Mouse (Mus musculus) spleen, postnatal 4 days (tissue): ENCODE results near the gene Rhbdl2.

Source experiments
- DNase-seq, 2 experiments: peaks; one replicate each; pipeline ENCODE4 v3.0.0; 2022; ENCODE audit warnings: low spot score in 2 of 2

The Rhbdl2 gene

GRCm38 (mm10) chr4:123814030-123814501 is 26.4 kb downstream of the Rhbdl2 start:
- no peak for DNase-seq

- no peak for DNase-seq
These were observed 31.5 kb downstream of the Rhbdl2 start for GRCm38 (mm10) chr4:123819093-123819610.

GRCm38 (mm10) chr4:123842126-123842525 is 54.5 kb downstream of the Rhbdl2 start:
- no peak for DNase-seq

GRCm38 (mm10) chr4:123856888-123857287 is 69.2 kb downstream of the Rhbdl2 start:
- peak in 1 of 2 experiments; percentile 3 for DNase-seq

GRCm38 (mm10) chr4:123858090-123858489 is 70.4 kb downstream of the Rhbdl2 start:
- DNase-seq, result peak in 1 of 2 experiments; percentile 41

- DNase-seq, result peak in 1 of 2 experiments; percentile 49
These were observed 71.7 kb downstream of the Rhbdl2 start, which contains the start of gene 4933427I04Rik for GRCm38 (mm10) chr4:123859379-123859778. TSS of gene 4933427I04Rik (plus strand) at chr4:123859679.

- DNase-seq, result peak in 1 of 2 experiments; percentile 45
These were observed 72.1 kb downstream of the Rhbdl2 start for GRCm38 (mm10) chr4:123859803-123860202.

- peak in 1 of 2 experiments; percentile 51 for DNase-seq
These were observed 72.9 kb downstream of the Rhbdl2 start for GRCm38 (mm10) chr4:123860621-123861020.
